Comparison of ENCODE assay signal across 14 mouse cellular contexts in genomic region chr11:116935354-116935753, GRCm38 (mm10). TPM values are rescaled to one million over a fixed set of nuclear protein-coding genes. Genes with fewer than 3 reads are reported as not detected.
DNase-seq lines count a peak whose midpoint lies in the region; ATAC-seq lines count a peak whose summit lies in the region.
"Had no signal": no experiment of that assay in that cellular context is flagged by ENCODE, and none has a peak within 500 bp of the region (broad histone marks: within the 10 kb centered on the region; RNA-seq: fewer than 3 reads in every experiment).

No protein-coding gene starts in this region.

- DNase-seq in kidney, postnatal 25 days = no peak
- DNase-seq in gastrocnemius, postnatal 25 days = no peak
- DNase-seq: cerebellum, adult 9-11 months; heart, adult 18-20 months; kidney, postnatal 10 days; thymus, postnatal 4 days had no signal

- H3K4me1 ChIP-seq in kidney, embryonic 16.5 days (ENCODE audit: insufficient read depth, low read length) = peaks cover 18% of the 10 kb centered on the region
- peaks cover 35% of the 10 kb centered on the region for H3K4me1 ChIP-seq in hindbrain, embryonic 15.5 days (replicated peaks)
- peaks cover 38% of the 10 kb centered on the region for H3K4me1 ChIP-seq in limb, embryonic 13.5 days
- peaks cover 58% of the 10 kb centered on the region for H3K4me1 ChIP-seq in neural tube, embryonic 13.5 days (replicated peaks)

- H3K36me3 ChIP-seq in kidney, embryonic 16.5 days (ENCODE audit: insufficient read depth, low read length) = no peaks in the 10 kb centered on the region
- peaks cover 20% of the 10 kb centered on the region for H3K36me3 ChIP-seq in hindbrain, embryonic 15.5 days
- H3K36me3 ChIP-seq in limb, embryonic 13.5 days = no peaks in the 10 kb centered on the region
- H3K36me3 ChIP-seq in neural tube, embryonic 13.5 days = peaks cover 55% of the 10 kb centered on the region
- H3K36me3 ChIP-seq: limb, embryonic 15.5 days had no signal

- no peak overlapping the region for H3K4me2 ChIP-seq in kidney, embryonic 16.5 days (replicated peaks; ENCODE audit: low read depth, low read length)
- no peak overlapping the region for H3K4me2 ChIP-seq in hindbrain, embryonic 15.5 days
- no peak overlapping the region for H3K4me2 ChIP-seq in limb, embryonic 13.5 days (replicated peaks)
- H3K4me2 ChIP-seq in neural tube, embryonic 13.5 days = no peak overlapping the region
- H3K4me2 ChIP-seq: limb, embryonic 15.5 days; lung, embryonic 14.5 days had no signal

- no peak overlapping the region for H3K9ac ChIP-seq in kidney, embryonic 16.5 days (replicated peaks; ENCODE audit: low read length)
- H3K9ac ChIP-seq in hindbrain, embryonic 15.5 days = no peak overlapping the region
- H3K9ac ChIP-seq in limb, embryonic 13.5 days = 0 out of 2 replicates have a peak overlapping the region, but pooled peaks have one; percentile 6
- H3K9ac ChIP-seq in neural tube, embryonic 13.5 days = peak overlapping the region; percentile 50; the same call in 1 of the 2 replicates
- H3K9ac ChIP-seq: limb, embryonic 15.5 days; lung, embryonic 14.5 days had no signal

- no peak overlapping the region for H3K27ac ChIP-seq in kidney, embryonic 16.5 days (ENCODE audit: low read length)
- H3K27ac ChIP-seq in hindbrain, embryonic 15.5 days (replicated peaks) = peak overlapping the region; percentile 69
- no peak overlapping the region for H3K27ac ChIP-seq in limb, embryonic 13.5 days
- H3K27ac ChIP-seq in neural tube, embryonic 13.5 days (replicated peaks) = peak overlapping the region; percentile 85
- H3K27ac ChIP-seq: limb, embryonic 15.5 days had no signal

- 0 out of 2 replicates have a peak, but pooled peaks cover 3% of the 10 kb centered on the region for H3K27me3 ChIP-seq in kidney, embryonic 16.5 days (ENCODE audit: insufficient read depth, low read length)
- no peaks in the 10 kb centered on the region for H3K27me3 ChIP-seq in hindbrain, embryonic 15.5 days
- H3K27me3 ChIP-seq in limb, embryonic 13.5 days = no peaks in the 10 kb centered on the region
- H3K27me3 ChIP-seq in neural tube, embryonic 13.5 days = no peaks in the 10 kb centered on the region
- H3K27me3 ChIP-seq: limb, embryonic 15.5 days had no signal

- WGBS in kidney, embryonic 16.5 days = 6% methylated on average over 7 of the region's 9 CpGs
- WGBS in hindbrain, embryonic 15.5 days = 28% methylated on average over 8 of the region's 9 CpGs
- 37% methylated on average over 7 of the region's 9 CpGs for WGBS in limb, embryonic 13.5 days
- WGBS in neural tube, embryonic 13.5 days = 8% methylated on average over 9 of the region's 9 CpGs

- no peak overlapping the region for H3K4me3 ChIP-seq in kidney, embryonic 16.5 days (ENCODE audit: low read length)
- no peak overlapping the region for H3K4me3 ChIP-seq in hindbrain, embryonic 15.5 days
- no peak overlapping the region for H3K4me3 ChIP-seq in limb, embryonic 13.5 days
- H3K4me3 ChIP-seq in neural tube, embryonic 13.5 days = no peak overlapping the region
- H3K4me3 ChIP-seq: limb, embryonic 15.5 days had no signal

- no peaks in the 10 kb centered on the region for H3K9me3 ChIP-seq in kidney, embryonic 16.5 days (ENCODE audit: low read length)
- H3K9me3 ChIP-seq in hindbrain, embryonic 15.5 days = no peaks in the 10 kb centered on the region
- H3K9me3 ChIP-seq in limb, embryonic 13.5 days = no peaks in the 10 kb centered on the region
- no peaks in the 10 kb centered on the region for H3K9me3 ChIP-seq in neural tube, embryonic 13.5 days
- H3K9me3 ChIP-seq: limb, embryonic 15.5 days had no signal

- peak; percentile 72 for ATAC-seq in kidney, embryonic 16.5 days (ENCODE audit: low FRiP score, low TSS enrichment)
- ATAC-seq in hindbrain, embryonic 15.5 days (ENCODE audit: low FRiP score, low read depth) = 0 out of 2 replicates have a peak, but pooled peaks have one; percentile 29
- ATAC-seq in limb, embryonic 13.5 days (ENCODE audit: low FRiP score, low read depth) = no peak
- ATAC-seq in neural tube, embryonic 13.5 days (ENCODE audit: low read depth) = peak; percentile 73
- no peak for ATAC-seq in erythroid progenitor cell, adult 5-6 weeks (replicated peaks; ENCODE audit: low FRiP score, poor library complexity, severe bottlenecking)

RNA-seq across cellular contexts. Expression of gene Mgat5b, which starts 16.7 kb away (rescaled TPM):
- 0.21 and 0.24 TPM in 2 replicates for polyA plus RNA-seq in kidney, embryonic 16.5 days (2015; fragmentation: Nextera tagmentation; extraction: Ambion mirVana)
- 25.3 and 31.0 TPM in 2 replicates for polyA plus RNA-seq in hindbrain, embryonic 15.5 days (2015; fragmentation: Nextera tagmentation; extraction: Ambion mirVana)
- polyA plus RNA-seq in limb, embryonic 13.5 days (2015; fragmentation: Nextera tagmentation; extraction: Ambion mirVana) = 1.6 and 1.7 TPM in 2 replicates
- 28.4 and 28.5 TPM in 2 replicates for polyA plus RNA-seq in neural tube, embryonic 13.5 days (2015; fragmentation: Nextera tagmentation; extraction: Ambion mirVana)
- total RNA-seq in gastrocnemius, postnatal 25 days (2021) = under 1 TPM in 1 of 2 experiments, not detected in 1; 0.13 TPM
- total RNA-seq in erythroid progenitor cell, adult 5-6 weeks (2015; ENCODE audit: low replicate concordance) = not detected in 2 replicates
- not detected in 2 replicates for total RNA-seq in erythroid progenitor cell, adult 5-6 weeks (2017; ENCODE audit: low replicate concordance)
- total RNA-seq: CH12.LX had no signal

Comparison
In these comparisons a context has a peak if more than half of its experiments do, and no peak if none do; other contexts are left out.
1. ATAC-seq: peak in kidney, embryonic 16.5 days (single experiment), hindbrain, embryonic 15.5 days (single experiment) and neural tube, embryonic 13.5 days (single experiment); none in limb, embryonic 13.5 days (single experiment) and erythroid progenitor cell, adult 5-6 weeks (single experiment).
2. H3K27ac ChIP-seq: peak in hindbrain, embryonic 15.5 days (single experiment) and neural tube, embryonic 13.5 days (single experiment); none in kidney, embryonic 16.5 days (single experiment) and limb, embryonic 13.5 days (single experiment).
3. H3K9ac ChIP-seq: peak in limb, embryonic 13.5 days (single experiment) and neural tube, embryonic 13.5 days (single experiment); none in kidney, embryonic 16.5 days (single experiment) and hindbrain, embryonic 15.5 days (single experiment).